Mouse (Mus musculus) ovary, postnatal 14 days (tissue): ENCODE measurements around the gene Herc1.
"Not testable (repeated sequence)": the region's sequence is repeated elsewhere in the genome, so short reads cannot be mapped to it uniquely, and the experiment has no call there.

Source experiments
- DNase-seq: peaks from one replicate; pipeline ENCODE4 v3.0.0; 2022; ENCODE audit warnings: low spot score

The Herc1 gene

DNA sequence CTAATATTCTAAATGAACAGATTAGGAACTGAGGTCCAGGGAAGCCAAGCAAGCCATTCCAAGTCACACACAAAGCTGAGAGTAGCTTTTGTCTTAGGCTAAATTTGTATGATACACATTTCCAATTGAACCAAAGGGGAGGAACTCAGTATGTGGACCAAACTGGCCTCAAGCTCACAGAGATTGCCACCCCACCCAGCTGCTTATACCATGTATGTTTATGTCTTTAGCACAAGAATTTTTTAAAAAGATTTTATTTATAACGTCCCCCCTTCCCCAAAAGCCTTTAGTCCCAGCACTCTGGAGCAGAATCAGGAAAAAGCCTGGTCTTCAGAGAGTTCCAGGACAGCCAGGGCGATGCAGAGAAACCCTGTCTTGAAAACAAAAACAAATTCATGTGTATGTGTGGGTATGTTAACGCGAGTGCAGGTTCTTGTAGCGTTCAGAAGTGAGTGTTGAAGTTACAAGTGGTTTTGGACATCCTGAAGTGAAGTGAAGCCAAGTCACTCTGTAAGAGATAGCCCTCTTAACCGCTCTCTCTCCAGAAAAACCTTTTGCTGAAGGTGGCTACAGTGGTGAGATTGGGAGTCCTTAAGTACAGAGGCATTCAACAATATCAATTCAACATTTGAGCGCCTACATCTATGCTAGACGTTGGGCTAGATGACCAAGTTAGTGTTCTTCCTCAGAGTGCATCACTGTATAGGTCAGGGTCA lies 948 bp upstream of the Herc1 start:
- DNase-seq, result no peak

DNA sequence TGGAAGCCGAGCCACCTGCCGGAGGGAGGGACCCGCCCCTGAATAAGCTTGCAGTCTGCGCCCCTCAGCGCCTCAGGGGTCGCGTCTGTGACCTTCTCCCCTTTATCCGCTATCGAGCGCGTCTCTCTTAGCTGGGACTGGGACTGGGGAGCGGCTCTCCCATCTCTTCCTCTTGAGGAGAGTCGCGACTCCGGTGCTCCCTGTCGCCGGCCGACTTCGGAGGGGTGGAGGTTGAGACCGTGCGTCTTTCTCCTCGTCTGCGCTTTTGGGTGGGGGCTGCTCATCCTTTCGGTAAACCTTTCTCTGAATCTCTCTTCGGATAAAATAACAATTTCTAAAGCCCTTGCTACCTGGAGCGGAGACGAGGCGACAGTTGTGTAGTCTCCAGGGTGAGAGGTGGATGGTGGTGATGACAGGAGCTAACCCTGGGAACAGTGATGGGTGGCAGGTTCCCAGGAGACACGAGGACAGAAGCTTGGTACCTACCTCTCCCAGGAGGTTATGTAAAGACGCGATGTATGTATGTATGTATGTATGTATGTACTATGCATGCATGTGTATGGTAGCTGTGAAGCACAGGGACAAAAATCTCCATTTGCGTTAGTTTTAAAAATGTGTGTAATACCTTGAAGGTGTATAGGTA lies 659 bp downstream of the Herc1 start:
- DNase-seq, result no peak

DNA sequence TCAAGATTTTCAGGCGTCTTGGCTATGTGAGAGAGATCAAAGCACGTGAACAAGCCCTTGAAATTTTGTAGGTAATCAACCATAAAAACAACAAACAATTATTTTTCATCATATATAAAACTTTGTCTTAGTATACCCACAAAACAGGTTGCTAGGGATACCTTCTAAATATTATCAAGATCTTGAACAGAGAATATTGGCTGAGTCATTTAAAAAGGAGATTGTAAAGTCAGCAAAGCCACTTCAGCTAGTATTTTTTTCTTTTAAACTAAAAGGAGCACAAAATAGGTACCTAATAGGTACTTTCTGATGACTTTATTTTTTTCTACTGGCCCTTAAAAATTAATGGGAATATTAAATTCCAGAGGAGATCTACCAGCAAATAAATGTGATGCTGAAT lies 2.5 kb downstream of the Herc1 start:
- DNase-seq, result no peak

DNA sequence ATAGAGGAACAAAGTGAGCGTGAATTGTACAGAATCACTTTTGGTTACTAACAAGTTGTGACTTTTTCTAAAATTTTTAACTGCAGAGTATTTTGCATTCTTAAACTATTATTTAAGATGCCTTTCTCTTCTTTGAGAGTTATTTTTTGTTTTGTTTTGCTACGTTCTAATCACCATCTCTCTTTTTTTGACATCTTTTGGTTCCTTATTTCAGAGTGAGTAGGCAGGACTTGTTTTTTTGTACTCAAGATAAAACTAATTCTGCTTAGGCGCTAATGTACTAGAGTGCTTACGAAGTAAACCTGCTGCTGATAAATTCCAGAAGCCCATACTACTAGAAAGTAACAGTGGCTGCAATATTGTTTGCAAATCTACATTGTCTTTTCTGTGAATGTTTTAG lies 8.9 kb downstream of the Herc1 start:
- DNase-seq, result no peak

DNA sequence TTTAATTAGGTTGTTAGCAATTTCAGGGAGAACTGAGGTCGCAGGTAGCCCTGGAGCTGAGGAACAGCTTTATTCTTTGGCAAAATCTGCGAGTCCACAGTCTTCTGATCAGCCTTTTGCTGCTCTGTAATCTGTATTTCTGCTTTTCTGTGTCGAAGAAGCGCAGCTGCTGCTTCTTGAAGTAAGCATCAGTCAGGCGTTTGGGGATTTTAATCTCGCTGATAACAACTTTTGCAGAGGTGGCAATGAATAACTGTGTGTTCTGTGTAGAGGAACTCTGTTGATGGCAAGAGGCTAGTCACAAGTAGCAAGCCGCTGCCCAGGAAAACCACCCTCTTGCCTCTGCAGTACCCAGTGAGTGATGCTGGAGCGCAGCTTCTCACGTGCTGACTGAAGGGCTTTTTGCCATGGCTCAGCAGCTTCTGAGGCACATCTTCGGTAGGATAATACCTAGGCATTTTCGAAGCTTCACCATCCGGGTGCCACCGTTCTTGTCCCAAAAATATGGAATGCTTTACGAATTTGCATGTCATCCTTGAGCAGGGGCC lies 10.0 kb downstream of the Herc1 start:
- no peak for DNase-seq

GRCm38 (mm10) chr9:66368890-66369433 lies 18.7 kb downstream of the Herc1 start:
- no peak for DNase-seq

DNA sequence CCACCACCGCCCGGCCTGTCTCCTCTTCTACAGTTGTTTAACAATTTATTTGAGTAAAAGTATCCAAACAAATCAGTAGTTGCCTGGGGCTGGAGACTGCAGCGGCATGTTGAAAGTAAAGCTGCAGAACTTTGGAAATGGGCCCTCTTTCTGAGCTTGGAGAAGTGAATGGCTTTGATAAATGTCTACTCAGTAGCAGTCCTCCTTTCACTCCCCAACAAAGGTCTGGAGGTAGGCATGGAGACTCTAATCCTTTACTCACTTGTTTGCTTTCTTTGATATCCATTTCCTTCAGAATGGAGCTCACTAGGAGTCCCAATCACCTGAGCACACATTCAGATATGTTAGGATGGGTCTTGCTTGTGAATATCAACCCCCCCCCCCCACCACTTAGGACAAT lies 20.1 kb downstream of the Herc1 start:
- no peak for DNase-seq

GRCm38 (mm10) chr9:66370847-66371246 lies 20.6 kb downstream of the Herc1 start:
- no peak for DNase-seq

GRCm38 (mm10) chr9:66373432-66373831 lies 23.2 kb downstream of the Herc1 start:
- DNase-seq, result no peak

GRCm38 (mm10) chr9:66374495-66375478 lies 24.5 kb downstream of the Herc1 start:
- no peak for DNase-seq

- no peak for DNase-seq
Measured at GRCm38 (mm10) chr9:66383417-66383816, 33.2 kb downstream of the Herc1 start.

GRCm38 (mm10) chr9:66390338-66390737 lies 40.1 kb downstream of the Herc1 start:
- DNase-seq, result not testable (repeated sequence)

DNA sequence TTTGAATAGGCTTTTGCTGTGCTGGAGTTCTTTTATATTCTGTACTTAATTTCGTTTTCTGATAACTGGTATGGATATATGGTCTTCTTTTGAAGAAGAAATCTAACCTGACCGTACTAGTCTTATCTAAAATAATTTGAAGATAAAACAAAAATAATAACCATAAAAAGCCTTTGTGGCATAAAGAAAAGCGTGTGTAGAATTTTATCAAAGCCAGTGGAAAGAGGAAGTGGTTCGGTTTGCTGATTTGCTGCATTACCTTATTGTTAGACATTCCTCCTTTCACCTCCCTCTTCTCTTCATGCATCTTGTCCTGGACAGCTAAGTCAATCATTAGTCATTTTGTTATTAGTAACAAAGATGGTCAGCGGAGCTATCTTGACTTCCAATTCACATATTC lies 43.1 kb downstream of the Herc1 start:
- DNase-seq, result no peak

- DNase-seq, result no peak
Measured at GRCm38 (mm10) chr9:66423492-66423891, 73.2 kb downstream of the Herc1 start.

DNA sequence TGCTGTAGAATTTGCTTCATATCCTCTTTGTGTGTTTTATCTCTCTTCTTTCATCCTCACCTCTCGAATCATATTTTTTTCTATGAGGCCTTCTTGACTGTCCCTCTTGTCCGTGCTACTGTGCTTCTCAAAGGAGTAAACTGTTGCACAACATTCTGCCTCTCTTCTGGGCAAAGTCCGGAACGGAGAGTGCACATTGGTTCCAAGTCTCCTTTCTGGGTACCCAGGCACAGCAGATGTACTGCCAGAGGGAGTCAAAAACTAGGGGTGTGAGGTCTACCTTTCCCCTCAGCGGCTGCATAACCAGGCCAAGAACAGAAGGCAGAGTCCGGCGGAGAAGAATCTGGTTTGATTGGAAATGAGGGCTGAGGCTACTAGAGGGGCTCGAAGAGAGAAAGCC lies 89.8 kb downstream of the Herc1 start:
- DNase-seq, result no peak

DNA sequence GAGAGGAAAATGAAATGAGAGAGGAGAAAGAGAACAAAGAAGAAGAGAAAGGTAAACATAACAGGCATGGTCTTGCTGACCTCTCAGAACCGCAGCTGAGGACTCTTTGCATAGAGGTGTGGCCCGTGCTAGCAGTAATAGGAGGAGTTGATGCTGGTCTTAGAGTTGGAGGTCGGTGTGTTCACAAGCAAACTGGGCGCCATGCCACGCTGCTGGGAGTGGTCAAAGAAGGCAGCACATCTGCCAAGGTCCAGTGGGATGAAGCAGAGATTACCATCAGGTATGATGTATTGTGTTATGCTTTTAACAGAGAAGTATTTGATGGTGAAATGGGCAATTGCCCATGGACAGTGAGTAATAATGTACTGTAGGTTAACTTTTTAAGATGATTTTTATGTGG lies 98.0 kb downstream of the Herc1 start:
- DNase-seq, result no peak

- DNase-seq, result peak; percentile 10
Measured at GRCm38 (mm10) chr9:66465087-66465486, 114.8 kb downstream of the Herc1 start.

DNA sequence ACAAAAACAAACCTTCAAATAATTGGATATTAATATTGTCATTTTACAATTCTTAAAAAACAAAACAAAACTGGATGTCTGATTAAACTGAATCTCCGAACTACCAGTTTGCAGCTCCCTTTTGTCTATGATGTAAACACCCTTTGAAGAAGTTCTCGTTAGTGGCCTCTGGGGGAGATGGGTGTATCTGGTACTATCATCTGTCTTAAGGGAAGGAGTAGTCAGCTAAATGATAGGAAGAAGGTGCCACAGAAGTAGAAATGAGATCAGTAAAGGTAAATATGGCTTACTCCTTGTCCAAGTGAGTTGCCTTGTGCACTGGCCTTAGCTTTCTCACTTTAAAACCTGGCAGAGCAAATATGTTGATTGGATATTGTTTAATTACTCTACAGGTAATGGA lies 127.5 kb downstream of the Herc1 start:
- no peak for DNase-seq

DNA sequence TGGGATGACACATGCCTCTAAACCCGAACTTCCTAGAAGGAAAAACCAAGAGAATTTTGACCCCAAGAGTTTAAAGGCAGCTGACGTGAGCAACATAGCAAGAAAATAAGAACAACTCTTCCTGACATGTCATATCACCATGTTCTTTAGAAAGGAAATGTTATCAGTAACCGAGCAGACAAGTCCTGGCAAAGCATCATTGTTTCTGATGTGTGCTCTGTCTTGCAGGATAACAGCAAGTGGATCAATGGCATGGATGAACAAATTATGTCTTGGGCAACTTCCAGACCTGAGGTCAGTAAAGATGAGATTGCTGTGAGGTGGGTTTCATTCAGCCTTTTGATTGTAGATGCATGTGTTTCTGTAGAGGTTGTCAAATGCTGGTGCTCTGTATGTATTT lies 133.2 kb downstream of the Herc1 start:
- DNase-seq, result no peak

DNA sequence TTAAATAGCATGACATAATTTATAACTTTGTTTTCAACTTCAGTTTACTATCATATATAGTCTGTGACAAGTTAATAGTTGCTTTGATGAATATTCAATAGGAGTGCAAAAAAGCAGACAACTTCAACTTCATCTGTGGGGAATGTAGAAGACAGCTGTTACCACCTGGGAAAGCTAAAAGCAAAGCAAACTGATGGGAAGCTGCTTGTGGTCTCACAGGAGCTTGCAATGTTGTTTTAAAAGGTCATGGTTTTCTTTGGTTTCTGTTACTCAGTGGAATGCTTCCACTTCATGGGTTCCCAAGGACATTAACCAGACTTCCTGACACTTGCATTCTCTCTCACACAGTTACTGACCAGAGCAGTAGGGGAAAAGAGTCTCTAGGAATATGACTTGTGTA lies 138.5 kb downstream of the Herc1 start:
- DNase-seq, result no peak

DNA sequence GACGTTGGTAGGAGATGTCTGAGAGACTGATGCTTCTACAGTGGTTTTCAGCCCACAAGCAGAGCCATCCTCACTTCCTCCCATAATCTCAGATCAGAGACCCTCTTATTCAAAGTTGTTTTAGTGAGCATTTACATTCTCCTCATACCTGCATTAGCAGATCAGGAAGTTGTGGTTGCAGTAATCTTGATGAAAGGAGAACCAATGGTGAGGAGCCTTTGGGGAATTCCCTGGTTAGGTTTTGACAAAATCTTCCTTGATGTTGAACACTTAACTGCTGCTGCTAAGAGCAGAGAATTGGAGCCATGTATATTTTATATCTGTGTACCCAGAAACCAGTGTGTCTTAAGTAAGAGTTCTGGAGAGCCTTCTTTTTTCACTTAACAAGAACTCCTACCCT lies 142.1 kb downstream of the Herc1 start:
- DNase-seq, result no peak

- no peak for DNase-seq
Measured at GRCm38 (mm10) chr9:66493992-66494391, 143.7 kb downstream of the Herc1 start.
